In genomic region chr11:55213518-55213917, GRCm38 (mm10) we compare ENCODE assay signal across 22 mouse cellular contexts. TPM values are rescaled to one million over a fixed set of nuclear protein-coding genes. Genes with fewer than 3 reads are reported as not detected.
DNase-seq lines count a peak whose midpoint lies in the region; ATAC-seq and TF ChIP-seq lines count a peak whose summit lies in the region.
"Had no signal": no experiment of that assay in that cellular context is flagged by ENCODE, and none has a peak within 500 bp of the region (broad histone marks: within the 10 kb centered on the region; RNA-seq: fewer than 3 reads in every experiment).

No protein-coding gene starts in this region.

- H3K27ac ChIP-seq in kidney, adult 2 months (ENCODE audit: insufficient read depth, low read depth, low read length), result peak overlapping the region; percentile 1; the same call in 1 of the 2 replicates
- no peak overlapping the region for H3K27ac ChIP-seq in kidney, embryonic 14.5 days (ENCODE audit: low read depth, low read length)
- H3K27ac ChIP-seq in kidney, embryonic 15.5 days, result no peak overlapping the region
- peak overlapping the region; percentile 84 for H3K27ac ChIP-seq in small intestine, adult 2 months (ENCODE audit: insufficient read depth, low read depth, low read length)
- H3K27ac ChIP-seq: embryonic facial prominence, embryonic 13.5 days; embryonic facial prominence, embryonic 15.5 days; forebrain, embryonic 10.5 days; forebrain, embryonic 12.5 days had no signal

- peaks cover 46% of the 10 kb centered on the region for H3K4me1 ChIP-seq in kidney, adult 2 months (ENCODE audit: control insufficient read depth, insufficient read depth, low read length)
- H3K4me1 ChIP-seq in kidney, embryonic 14.5 days (ENCODE audit: control insufficient read depth, insufficient read depth, low read length), result peaks cover 13% of the 10 kb centered on the region; the same call in 1 of the 2 replicates
- H3K4me1 ChIP-seq in kidney, embryonic 15.5 days, result peaks cover 44% of the 10 kb centered on the region
- H3K4me1 ChIP-seq in small intestine, adult 2 months (ENCODE audit: control insufficient read depth, insufficient read depth, insufficient read length, low read length), result peaks cover 12% of the 10 kb centered on the region; the same call in 1 of the 2 replicates
- H3K4me1 ChIP-seq: forebrain, embryonic 12.5 days had no signal

- no peak for TF ChIP-seq POLR2A in kidney, adult 2 months (IDR thresholded peaks at IDR 0.05; ENCODE audit: low read depth, low read length)
- peak; percentile 54; the same call in 1 of the 2 replicates for TF ChIP-seq POLR2A in small intestine, adult 2 months (IDR thresholded peaks at IDR 0.05; ENCODE audit: low read depth, low read length)

- no peak overlapping the region for H3K4me2 ChIP-seq in kidney, embryonic 14.5 days (replicated peaks; ENCODE audit: low read depth, low read length)
- H3K4me2 ChIP-seq in kidney, embryonic 15.5 days, result no peak overlapping the region
- H3K4me2 ChIP-seq: embryonic facial prominence, embryonic 13.5 days; embryonic facial prominence, embryonic 15.5 days; forebrain, embryonic 12.5 days had no signal

- peaks cover 3% of the 10 kb centered on the region; the same call in 1 of the 2 replicates for H3K9me3 ChIP-seq in kidney, embryonic 14.5 days (ENCODE audit: control insufficient read depth, low read length)
- no peaks in the 10 kb centered on the region for H3K9me3 ChIP-seq in kidney, embryonic 15.5 days (replicated peaks)
- H3K9me3 ChIP-seq: embryonic facial prominence, embryonic 13.5 days; embryonic facial prominence, embryonic 15.5 days; forebrain, embryonic 10.5 days; forebrain, embryonic 12.5 days had no signal

- H3K4me3 ChIP-seq in kidney, adult 2 months (ENCODE audit: insufficient read depth, low read depth, low read length), result no peak overlapping the region
- no peak overlapping the region for H3K4me3 ChIP-seq in kidney, embryonic 14.5 days (ENCODE audit: low read length)
- H3K4me3 ChIP-seq in kidney, embryonic 15.5 days (replicated peaks), result no peak overlapping the region
- H3K4me3 ChIP-seq in small intestine, adult 2 months (ENCODE audit: low read depth, low read length), result peak overlapping the region; percentile 57
- H3K4me3 ChIP-seq: embryonic facial prominence, embryonic 13.5 days; embryonic facial prominence, embryonic 15.5 days; erythroblast, embryonic 14.5 days; forebrain, embryonic 10.5 days; forebrain, embryonic 12.5 days had no signal

- no peaks in the 10 kb centered on the region for H3K27me3 ChIP-seq in kidney, adult 2 months (replicated peaks; ENCODE audit: control insufficient read depth, insufficient read depth, low read length)
- no peaks in the 10 kb centered on the region for H3K27me3 ChIP-seq in kidney, embryonic 14.5 days (ENCODE audit: control insufficient read depth, insufficient read depth, low read length)
- H3K27me3 ChIP-seq in kidney, embryonic 15.5 days, result no peaks in the 10 kb centered on the region
- H3K27me3 ChIP-seq in small intestine, adult 2 months (ENCODE audit: control insufficient read depth, insufficient read depth, low read length), result no peaks in the 10 kb centered on the region
- H3K27me3 ChIP-seq: embryonic facial prominence, embryonic 13.5 days; embryonic facial prominence, embryonic 15.5 days; forebrain, embryonic 12.5 days had no signal

- peak; percentile 65 for DNase-seq in kidney, adult 2 months
- DNase-seq in kidney, postnatal 25 days, result peak; percentile 10 to 55
- DNase-seq in embryo, embryonic 10 days (ENCODE audit: low spot score), result no peak
- DNase-seq: adrenal gland, adult 2 months; adrenal gland, postnatal 25 days; cerebellum, adult 11-12 months; cerebellum, adult 2 months; cerebellum, adult 9-10 months; cerebellum, postnatal 10 days; cerebellum, postnatal 25 days; embryo, embryonic 11 days had no signal

- ATAC-seq in kidney, embryonic 14.5 days (ENCODE audit: low FRiP score, low TSS enrichment), result no peak
- no peak for ATAC-seq in kidney, embryonic 15.5 days (replicated peaks; ENCODE audit: low FRiP score)
- ATAC-seq: forebrain, embryonic 14.5 days; forebrain, embryonic 16.5 days had no signal

- TF ChIP-seq CTCF in kidney, adult 2 months (conservative IDR thresholded peaks at IDR 0.05; ENCODE audit: insufficient read depth, insufficient read length, low read depth, low read length), result no peak
- no peak for TF ChIP-seq CTCF in small intestine, adult 2 months (IDR thresholded peaks at IDR 0.05; ENCODE audit: extremely low read depth, insufficient read length, insufficient replicate concordance, low read depth, low read length)

- H3K36me3 ChIP-seq in kidney, adult 2 months (ENCODE audit: control insufficient read depth, insufficient read depth, low read length), result no peaks in the 10 kb centered on the region
- H3K36me3 ChIP-seq in kidney, embryonic 14.5 days (ENCODE audit: control insufficient read depth, insufficient read depth, low read length), result no peaks in the 10 kb centered on the region
- H3K36me3 ChIP-seq in kidney, embryonic 15.5 days, result no peaks in the 10 kb centered on the region
- peaks cover 24% of the 10 kb centered on the region for H3K36me3 ChIP-seq in small intestine, adult 2 months (ENCODE audit: control insufficient read depth, insufficient read depth, low read length)
- H3K36me3 ChIP-seq: embryonic facial prominence, embryonic 15.5 days; forebrain, embryonic 10.5 days; forebrain, embryonic 12.5 days had no signal

- WGBS in kidney, adult 2 months, result 65% methylated on average over 4 of the region's 4 CpGs
- WGBS in kidney, embryonic 14.5 days, result 91% methylated on average over 4 of the region's 4 CpGs
- WGBS in kidney, embryonic 15.5 days, result 94% methylated on average over 4 of the region's 4 CpGs
- WGBS in small intestine, adult 2 months, result 38% methylated on average over 4 of the region's 4 CpGs

- no peak overlapping the region for H3K9ac ChIP-seq in kidney, embryonic 14.5 days (ENCODE audit: low read depth, low read length)
- no peak overlapping the region for H3K9ac ChIP-seq in kidney, embryonic 15.5 days
- H3K9ac ChIP-seq: embryonic facial prominence, embryonic 13.5 days; embryonic facial prominence, embryonic 15.5 days; forebrain, embryonic 12.5 days had no signal

RNA-seq across cellular contexts. Expression of gene Slc36a1, which starts 9.4 kb away (rescaled TPM):
- 60.5 and 63.4 TPM in 2 replicates for polyA plus RNA-seq in kidney, adult 2 months (2012; rRNA removed)
- polyA plus RNA-seq in kidney, embryonic 14.5 days (2014; fragmentation: Nextera tagmentation; extraction: Ambion mirVana), result 2.1 and 2.2 TPM in 2 replicates
- polyA plus RNA-seq in kidney, embryonic 15.5 days (2015; fragmentation: Nextera tagmentation; extraction: Ambion mirVana), result 1.5 and 3.1 TPM in 2 replicates
- polyA plus RNA-seq in small intestine, adult 2 months (2012; rRNA removed), result 48.9 and 96.4 TPM in 2 replicates

RNA-seq across cellular contexts. Expression of gene Slc36a2, which starts 28.6 kb away (rescaled TPM):
- polyA plus RNA-seq in kidney, adult 2 months (2012; rRNA removed), result 35.4 and 36.9 TPM in 2 replicates
- 0.63 and 0.80 TPM in 2 replicates for polyA plus RNA-seq in kidney, embryonic 14.5 days (2014; fragmentation: Nextera tagmentation; extraction: Ambion mirVana)
- 0.83 and 2.4 TPM in 2 replicates for polyA plus RNA-seq in kidney, embryonic 15.5 days (2015; fragmentation: Nextera tagmentation; extraction: Ambion mirVana)
- 0.90 and 1.6 TPM in 2 replicates for polyA plus RNA-seq in small intestine, adult 2 months (2012; rRNA removed)
- polyA plus RNA-seq: C2C12; forebrain, embryonic 12.5 days had no signal

Comparison
In these comparisons a context has a peak if more than half of its experiments do, and no peak if none do; other contexts are left out.
1. H3K27ac ChIP-seq: peak in kidney, adult 2 months (single experiment) and small intestine, adult 2 months (single experiment); none in kidney, embryonic 14.5 days (single experiment) and kidney, embryonic 15.5 days (single experiment).
2. RNA of gene Slc36a1, which starts 9.4 kb away (polyA plus RNA-seq): 48.9 to 96.4 TPM in small intestine, adult 2 months and 60.5 to 63.4 TPM in kidney, adult 2 months; 1.5 to 3.1 TPM in kidney, embryonic 15.5 days and 2.1 to 2.2 TPM in kidney, embryonic 14.5 days; every median in the first group is over 10 times any median in the second.
3. RNA of gene Slc36a2, which starts 28.6 kb away (polyA plus RNA-seq): 35.4 to 36.9 TPM in kidney, adult 2 months; 0.90 to 1.6 TPM in small intestine, adult 2 months, 0.83 to 2.4 TPM in kidney, embryonic 15.5 days and 0.63 to 0.80 TPM in kidney, embryonic 14.5 days; every median in the first group is over 10 times any median in the second.